Mouse (Mus musculus) ES-Bruce4 (cell line): ENCODE measurements around the gene Elf1.

Experiments
- CTCF ChIP-seq: IDR thresholded peaks from one replicate; pipeline ENCODE4 v1.8.1; 2011; ENCODE audit warnings: low read depth, low read length
- EP300 ChIP-seq: IDR thresholded peaks from 2 replicates; pipeline ENCODE4 v1.6.1; 2011; ENCODE audit warnings: low read depth, low read length; ENCODE audit not compliant: insufficient read depth
- POLR2A ChIP-seq: IDR thresholded peaks from one replicate; pipeline ENCODE4 v1.8.1; 2011; ENCODE audit warnings: low read length; ENCODE audit not compliant: insufficient read depth

GRCm38 (mm10) chr14:79460988-79461387 is 20.0 kb upstream of the Elf1 start:
- no peak for TF ChIP-seq POLR2A
- TF ChIP-seq CTCF: no peak
- no peak for TF ChIP-seq EP300
